Mouse (Mus musculus) testis, adult 2 months (tissue): ENCODE data around the gene Rhox2g.
"Not testable (repeated sequence)": the region's sequence is repeated elsewhere in the genome, so short reads cannot be mapped to it uniquely, and the experiment has no call there.

Source experiments
- CTCF ChIP-seq: fragments of 200-500 bp; IDR thresholded peaks from 2 replicates; pipeline ENCODE4 v1.5.1; 2012; ENCODE audit warnings: low read depth, mild to moderate bottlenecking, inconsistent platforms, low read length, moderate library complexity; ENCODE audit not compliant: control insufficient read depth, insufficient read depth, insufficient replicate concordance
- POLR2A ChIP-seq: fragments of 200-500 bp; IDR thresholded peaks from 2 replicates; pipeline ENCODE4 v1.6.1; 2012; ENCODE audit warnings: low read depth, mild to moderate bottlenecking, inconsistent platforms, low read length, moderate library complexity; ENCODE audit not compliant: control insufficient read depth

DNA sequence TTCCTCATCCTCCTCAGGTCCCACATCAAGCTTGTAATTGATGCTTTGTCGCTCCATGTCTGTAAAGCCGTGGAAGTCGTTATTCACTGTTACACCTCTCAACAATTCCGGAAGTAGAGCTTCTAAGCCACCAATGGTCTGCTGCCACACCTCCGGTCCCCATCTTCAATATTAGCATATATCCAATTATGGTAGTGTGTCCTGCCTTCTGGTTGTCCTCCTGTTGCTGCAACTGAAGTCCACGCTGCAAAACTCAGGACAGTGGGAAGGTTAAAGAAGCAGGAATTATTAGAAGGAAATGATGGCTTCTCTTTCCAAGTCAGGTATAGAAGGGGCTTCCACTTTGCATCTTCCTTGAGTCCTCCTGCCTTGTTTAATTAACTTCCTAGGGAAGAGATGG, at the start of gene Rhox2g:
- TF ChIP-seq CTCF, POLR2A: not testable (repeated sequence)
